Mouse (Mus musculus) cerebellum, adult 9-10 months (tissue): ENCODE data around the gene Wnt10b.
"Not testable (repeated sequence)": the region's sequence is repeated elsewhere in the genome, so short reads cannot be mapped to it uniquely, and the experiment has no call there.

Experiments used
- DNase-seq: peaks from one replicate; pipeline ENCODE4 v3.0.0; 2022

Gene Wnt10b

DNA sequence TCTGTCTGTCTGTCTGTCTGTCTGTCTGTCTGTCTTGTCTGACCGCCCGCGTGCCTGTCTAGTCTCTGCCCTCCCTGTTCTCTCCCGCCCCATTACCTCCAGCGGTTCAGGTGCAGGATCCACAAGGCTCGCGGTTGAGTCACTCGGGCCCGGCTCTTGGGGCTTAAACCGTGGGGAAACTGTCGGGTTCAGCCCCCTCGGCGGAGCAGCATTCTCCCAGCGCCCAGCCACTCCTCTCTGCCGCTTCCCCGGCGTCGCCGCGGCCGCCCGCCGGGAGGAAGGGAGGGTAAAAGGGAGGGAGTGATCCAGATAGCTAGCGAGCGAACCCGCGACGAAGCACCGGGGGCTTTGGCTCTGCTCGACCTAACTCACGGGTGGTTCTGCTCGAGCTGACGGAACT, at the start of gene Wnt10b:
Gene Wnt10b (minus strand): TSS at position 389 of the 400 bp plus-strand sequence.
- no peak for DNase-seq

DNA sequence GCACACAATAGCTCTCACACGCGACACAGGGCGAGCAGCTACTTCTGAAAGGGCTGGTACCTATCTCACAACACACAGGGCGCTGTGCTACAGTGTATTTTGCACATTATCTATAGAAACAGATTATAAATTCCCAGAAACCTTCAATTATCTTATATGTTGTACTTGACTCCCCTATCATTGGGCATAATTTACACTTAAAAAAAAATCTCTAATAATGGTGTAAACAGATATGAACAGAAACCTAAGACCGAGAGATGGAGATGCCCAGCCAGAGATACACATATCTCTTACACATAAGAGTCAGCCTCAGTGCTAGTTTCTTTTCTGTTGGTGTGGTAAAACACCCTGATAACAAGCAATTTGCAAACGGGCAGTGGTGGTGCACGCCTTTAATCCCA, 49.7 kb upstream of the Wnt10b start:
- DNase-seq: no peak

DNA sequence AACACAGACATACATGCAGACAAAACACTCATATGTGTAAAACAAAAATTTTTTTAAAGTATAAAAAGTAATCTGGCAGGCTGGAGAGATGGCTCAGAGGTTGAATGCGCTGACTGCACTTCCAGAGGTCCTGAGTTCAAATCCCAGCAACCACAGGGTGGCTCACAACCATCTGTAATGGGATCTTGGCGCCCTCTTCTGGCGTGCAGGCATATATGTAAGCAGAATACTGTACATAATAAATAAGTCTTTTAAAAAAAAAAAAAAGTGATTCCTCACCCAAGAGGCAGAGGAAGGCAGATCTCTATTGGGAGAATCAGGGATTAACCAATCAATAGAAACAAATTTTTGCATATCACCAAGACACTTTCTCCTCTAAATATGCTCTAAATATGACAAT, 45.5 kb upstream of the Wnt10b start:
- no peak for DNase-seq

DNA sequence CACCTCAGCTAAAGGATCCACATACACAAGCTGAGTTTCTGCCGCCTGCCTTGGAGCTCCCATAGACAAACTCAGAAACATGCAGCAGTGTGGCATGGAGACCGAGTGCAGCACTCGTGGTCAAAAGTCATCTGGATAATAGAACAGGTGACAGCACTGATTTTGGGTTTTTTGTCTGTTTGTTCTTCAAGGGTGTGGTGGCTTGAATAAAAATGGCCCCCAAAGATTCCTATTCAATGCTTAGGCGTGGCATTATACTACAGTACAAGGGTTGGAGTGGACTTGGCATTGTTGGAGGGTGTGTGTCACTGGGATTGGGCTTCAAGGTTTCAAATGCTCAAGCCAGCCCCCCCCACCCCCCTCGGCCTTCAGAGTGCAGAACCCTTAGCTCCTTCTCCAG, 44.2 kb upstream of the Wnt10b start:
- DNase-seq: no peak

DNA sequence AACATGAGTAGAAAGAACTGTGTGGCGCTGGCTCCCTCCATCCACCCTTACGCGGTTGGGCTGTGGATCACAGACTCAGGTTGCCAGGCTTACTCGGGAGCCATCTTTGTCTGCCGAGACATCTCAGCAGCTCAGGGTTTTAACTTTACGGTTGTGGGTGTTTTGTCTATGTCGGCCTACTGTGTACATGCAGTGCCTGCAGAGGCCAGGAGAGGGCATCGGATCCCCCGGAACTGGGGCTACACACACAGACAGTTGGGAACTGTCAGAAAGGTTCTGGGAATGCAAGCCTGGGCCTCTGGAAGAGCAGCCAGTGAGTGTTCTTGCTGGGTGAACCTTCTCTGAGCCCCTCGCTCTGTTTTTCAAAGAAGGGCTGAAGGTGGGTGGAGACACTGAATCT, 43.5 kb upstream of the Wnt10b start:
- no peak for DNase-seq

DNA sequence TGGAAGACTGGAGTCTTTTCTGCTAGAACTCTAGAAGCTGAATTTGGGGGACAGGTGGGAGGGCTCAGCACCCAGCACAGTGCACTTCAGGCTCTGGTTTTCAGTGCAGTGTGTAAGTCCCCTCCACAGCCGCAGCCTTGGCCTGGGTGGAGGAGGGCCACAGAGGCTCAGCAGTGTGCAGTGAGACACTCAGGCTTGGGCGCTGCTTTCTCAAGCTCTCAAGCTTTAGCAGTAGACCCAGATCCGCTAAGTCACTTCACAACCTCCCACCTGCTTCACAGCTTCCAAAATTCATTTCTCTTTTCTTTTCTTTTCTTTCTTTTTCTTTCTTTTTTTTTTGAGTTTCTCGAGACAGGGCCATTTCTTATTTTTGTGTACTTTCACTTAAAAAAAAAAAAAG, 43.0 kb upstream of the Wnt10b start:
- no peak for DNase-seq

DNA sequence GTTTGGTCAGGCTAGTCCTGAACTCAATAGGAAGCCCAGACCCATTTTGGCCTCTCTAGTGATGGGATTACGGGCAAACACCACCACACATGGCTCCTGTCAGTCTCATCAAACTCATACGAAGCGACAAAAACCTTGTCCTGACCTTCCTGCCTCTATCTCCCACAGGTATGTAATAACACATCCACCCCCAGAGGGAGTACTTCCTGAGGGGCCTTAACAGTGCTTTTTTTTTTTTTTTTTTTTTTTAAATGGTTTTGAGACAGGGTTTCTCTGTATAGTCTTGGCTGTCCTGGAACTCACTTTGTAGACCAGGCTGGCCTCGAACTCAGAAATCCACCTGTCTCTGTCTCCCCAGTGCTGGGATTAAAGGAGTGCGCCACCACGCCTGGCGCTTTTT, 40.2 kb upstream of the Wnt10b start:
- DNase-seq: no peak

DNA sequence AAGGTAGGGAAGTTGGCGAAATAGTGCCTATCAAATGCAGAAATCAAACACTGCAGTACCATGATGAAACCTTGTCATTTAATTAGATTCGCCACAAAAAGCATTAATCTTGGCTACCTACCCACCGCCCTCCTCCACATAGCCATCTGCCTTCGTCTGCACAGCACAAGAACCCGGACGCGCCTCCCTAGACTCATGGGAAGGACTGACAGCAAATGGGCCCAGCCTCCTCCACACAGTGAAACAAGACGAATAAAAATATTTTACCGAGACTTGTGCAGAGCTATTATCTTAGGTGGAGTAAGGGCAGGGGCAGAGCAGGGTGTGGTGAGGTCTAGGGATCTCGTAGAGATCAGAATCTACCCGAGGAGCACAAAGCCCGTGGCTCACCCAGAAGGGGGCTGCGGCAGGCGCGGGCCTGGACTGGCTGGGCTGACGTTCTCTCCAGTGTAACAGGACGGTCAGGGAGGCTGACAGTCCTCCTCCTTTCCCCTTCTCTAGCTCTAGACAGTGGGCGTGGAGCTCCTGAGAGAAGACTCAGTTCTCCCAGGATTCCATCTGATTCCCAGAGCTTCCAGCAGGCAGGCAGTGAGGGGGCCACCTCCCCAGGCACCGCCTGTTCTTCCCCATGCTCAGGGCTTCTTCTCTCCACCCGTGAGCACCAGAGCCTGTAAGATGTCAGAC, 34.9 kb upstream of the Wnt10b start:
- no peak for DNase-seq

DNA sequence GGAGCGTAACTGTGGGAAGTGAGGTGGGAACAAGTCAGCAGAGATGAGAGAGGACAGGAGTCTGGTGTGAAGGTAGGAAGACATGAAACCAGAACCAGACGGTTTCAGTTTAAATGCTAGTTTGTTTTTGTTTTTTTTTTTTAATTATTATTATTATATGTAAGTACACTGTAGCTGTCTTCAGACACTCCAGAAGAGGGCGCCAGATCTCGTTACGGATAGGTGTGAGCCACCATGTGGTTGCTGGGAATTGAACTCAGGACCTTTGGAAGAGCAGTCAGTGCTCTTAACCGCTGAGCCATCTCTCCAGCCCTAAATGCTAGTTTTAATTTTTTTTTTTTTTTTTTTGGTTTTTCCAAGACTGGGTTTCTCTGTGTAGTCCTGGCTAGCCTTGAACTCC, 32.3 kb upstream of the Wnt10b start:
- DNase-seq: not testable (repeated sequence)

DNA sequence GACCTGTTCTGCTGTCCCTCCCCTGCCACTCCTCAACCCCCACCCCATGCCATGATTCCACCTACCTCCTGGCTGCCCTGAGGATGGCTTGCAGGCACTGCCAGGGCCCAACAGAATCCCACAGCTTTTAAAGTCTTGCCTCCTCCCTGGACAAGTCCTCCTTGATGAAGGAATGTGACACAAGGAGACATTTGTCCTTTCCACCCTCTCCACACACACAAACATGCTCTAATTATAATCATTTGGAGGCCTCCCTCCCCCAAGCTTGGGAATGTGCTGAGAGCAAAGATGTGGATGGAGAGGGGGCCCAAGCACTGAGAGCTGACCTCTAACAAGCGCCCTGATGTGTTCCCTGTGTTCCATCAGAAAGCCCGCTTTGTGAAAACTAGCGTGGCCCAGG, 31.4 kb upstream of the Wnt10b start, which contains the start of gene Ddn:
Gene Ddn (minus strand): TSS at position 101 of the 400 bp plus-strand sequence.
- DNase-seq: no peak

DNA sequence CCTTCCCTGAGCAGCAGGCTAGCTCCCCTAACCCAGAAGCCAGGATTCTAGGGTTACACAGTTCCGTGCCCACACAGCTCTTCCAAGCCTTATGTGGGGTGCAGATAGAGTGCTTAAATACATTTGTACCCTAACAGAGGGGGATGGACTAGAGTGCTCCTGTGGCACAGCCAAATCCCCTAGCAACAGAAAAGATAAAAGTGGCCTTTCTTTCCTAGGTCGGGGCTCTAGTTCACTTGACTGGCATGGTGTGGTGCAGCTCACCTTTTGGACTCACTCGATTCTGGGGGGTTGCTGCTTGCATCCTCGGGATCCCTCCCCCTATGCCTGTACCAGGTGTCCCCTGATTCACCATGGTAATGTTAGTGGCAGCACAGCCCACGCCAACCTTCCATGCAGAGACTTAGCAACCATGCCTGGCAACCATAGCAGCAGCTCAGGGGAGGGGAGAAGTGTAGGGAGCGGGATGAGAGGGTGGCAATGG, 30.7 kb upstream of the Wnt10b start:
- no peak for DNase-seq

DNA sequence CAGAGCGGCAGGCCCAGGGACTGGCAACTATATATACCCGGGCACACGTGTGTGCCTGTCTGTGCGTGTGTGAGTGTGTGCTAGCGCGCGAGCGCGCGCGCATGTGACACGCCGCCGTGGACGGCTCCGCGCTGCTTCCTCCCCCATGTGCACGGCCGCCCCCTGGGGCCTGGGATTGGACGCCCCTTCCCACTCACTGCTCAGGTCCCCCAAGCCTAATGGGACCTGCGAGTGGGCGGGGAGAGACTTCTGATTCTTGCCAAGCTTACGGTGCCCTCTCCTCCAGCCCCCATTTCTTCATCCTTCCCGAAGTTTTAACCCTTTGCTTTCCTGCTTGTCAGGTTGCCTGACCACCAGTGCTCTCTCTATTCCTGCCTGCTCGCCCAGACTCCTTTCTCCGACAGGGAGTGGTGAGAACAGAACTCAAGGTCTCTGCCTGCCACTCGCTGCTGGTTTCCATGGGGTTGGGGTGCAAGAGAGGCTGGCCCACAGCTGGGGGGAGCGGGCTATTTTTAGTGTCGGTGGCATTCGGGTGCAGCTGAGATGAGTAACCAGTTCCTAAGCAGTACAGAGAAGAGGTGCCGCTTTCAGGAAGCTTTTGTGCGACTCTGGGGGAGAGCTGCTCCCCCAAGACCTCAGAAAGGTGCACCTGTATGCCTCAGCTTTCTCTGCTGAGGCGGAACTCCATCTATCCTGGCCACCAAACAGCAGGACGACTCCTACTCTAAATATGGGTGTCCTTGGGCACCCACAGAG, 30.1 kb upstream of the Wnt10b start:
- DNase-seq: no peak

DNA sequence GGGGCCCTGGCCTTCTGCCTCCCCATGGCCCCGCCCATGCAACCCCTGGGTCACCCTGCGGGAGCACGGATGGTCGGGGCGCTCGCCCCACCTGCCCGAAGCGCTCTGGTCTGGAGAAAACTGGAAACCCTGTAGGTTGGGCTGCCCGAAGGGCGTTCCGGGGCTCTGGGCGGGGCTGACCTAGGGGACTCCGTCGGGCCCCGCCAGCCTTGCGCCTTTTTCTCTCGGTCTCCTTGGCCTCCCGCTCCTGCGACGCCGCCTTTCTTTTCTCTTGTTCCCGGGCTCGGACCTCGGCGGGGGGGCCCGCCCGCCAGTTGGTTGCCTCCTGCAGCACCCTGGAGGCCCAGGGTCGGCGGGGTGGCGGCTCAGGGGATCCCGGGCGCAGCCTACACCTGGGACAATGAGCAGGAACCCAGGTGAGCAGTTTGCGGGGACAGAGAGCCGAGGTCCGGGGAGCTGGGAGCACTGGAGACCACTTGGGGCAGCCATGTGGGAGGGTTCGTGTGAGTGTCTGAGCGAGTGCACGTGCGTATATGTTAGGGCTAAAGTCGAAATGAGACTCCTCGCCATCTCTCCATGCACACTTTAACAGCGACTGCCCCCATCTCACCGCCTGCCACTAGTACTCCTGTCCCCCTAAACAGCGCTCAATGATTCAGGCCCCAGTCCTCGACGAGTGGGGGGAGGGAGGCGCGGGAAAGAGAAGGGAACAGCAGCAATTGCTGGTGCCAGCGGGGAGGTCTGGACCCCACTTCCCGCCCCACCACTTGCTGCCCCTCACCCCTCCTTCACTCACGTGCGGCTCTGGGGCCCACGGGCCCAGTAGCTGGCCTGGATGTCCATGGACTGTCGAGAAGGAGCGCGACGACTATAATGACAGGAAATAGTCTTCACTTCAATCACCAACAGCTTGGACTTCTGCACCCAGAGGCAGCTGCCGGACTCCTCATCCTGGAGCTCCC, 29.1 kb upstream of the Wnt10b start:
- DNase-seq: no peak

DNA sequence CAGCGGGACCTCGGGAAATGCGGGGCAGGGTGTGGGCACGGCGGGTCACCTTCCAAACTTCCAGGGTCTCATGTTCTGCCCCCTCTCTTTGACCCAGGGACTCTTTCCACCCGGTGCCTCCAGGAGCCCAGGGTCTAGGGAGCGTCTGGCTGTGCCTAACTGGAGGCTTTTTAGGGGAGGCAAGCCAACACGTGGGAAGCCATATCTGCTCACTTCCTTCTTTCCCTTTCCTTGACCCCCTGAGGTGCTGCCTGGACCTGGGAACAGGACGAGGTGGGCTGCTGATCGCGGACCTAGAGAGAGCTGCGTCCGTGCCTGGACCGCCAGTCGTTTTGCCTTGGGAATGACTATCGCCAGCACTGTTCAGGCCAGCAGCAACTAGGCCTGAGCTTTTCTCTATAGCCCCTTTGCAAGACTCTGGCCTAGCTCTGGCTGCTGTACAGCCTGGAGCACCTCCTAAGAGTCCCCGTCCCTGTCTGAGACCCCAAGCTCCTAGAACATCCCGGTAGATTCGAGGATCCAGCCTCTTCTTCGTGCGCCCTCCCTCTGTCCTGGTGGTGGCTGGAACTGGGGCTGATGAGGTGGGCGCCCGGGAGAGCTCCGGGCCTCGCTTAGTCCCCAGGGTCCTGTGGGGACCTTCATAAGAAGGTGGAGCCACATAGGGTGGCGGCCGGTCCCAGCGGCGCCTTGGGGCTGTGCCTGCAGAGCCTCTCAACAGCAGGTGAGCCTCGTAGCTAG, 28.3 kb upstream of the Wnt10b start:
- no peak for DNase-seq

DNA sequence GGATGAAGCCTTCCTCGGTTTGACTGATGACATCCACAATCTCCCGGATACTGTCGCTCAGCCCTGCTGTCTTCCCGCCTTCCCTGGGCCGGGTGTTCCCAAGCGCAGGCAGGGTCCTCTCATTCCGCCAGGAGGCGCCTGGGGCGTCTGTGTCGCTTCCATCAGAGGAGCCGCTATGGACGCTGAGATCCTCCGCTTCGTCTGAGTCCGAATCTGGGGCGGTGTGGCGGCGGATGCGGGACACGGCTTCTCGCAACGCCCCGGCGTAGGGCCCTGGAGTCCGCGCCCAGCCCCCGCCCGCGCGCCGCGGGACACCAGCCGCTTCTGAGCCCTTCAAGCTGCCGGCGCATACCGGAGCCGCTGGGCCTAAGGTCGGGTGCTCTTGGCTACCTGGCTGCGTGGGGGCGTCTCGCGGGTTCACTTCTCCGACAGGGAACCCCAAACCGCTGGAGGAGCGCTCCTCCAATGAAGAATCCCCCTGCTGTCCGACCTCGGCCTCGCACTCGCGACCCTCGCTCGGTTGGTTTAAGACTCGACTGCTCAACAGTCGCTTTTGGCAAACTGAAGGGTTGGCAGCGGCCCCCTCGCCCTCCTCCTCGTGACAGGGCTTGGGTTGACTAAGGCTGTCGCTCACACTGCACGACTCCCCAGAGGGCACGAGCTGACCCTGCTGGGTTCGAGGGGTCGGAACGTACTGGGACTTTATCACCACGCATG, 27.5 kb upstream of the Wnt10b start:
- peak; percentile 51 for DNase-seq

DNA sequence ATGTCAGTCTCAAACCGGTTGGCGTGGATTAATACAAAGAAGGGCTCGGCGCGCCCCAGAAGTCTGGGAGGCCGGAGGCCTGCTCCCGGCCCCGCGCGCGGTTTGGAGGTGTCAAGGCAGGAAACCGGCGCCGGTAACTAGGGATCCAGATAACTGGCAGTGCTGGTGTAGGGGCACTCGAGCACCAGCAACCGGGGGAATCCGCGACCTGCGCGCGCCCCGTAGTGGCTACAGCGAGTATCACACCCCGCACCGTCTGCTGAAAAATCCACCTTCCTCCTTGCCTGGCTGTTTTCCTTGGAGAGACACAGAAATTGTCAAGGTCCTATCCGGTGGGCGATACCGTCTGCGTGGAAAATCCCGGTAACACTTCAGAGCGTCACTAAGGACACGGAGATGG, 26.1 kb upstream of the Wnt10b start:
- peak; percentile 89 for DNase-seq

DNA sequence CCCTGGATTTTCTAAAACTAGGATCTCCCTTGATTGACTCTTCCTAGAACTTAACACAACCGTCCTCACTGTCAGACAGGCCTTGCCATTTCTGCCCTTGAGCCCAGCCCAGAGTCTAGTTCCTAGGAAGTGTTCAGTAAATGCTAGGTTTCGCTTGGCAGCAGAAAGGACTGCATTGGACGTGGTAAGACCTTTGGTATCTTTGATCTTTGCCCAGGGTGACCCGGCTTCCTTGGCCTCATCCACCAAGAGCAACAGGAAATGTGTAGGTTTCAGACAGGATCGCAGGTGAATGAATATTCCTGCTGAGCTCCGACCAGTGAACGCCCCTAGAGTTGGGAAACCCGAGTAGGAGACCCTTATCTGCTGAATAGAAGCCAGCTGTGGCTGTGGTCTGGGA, 25.0 kb upstream of the Wnt10b start:
- no peak for DNase-seq

DNA sequence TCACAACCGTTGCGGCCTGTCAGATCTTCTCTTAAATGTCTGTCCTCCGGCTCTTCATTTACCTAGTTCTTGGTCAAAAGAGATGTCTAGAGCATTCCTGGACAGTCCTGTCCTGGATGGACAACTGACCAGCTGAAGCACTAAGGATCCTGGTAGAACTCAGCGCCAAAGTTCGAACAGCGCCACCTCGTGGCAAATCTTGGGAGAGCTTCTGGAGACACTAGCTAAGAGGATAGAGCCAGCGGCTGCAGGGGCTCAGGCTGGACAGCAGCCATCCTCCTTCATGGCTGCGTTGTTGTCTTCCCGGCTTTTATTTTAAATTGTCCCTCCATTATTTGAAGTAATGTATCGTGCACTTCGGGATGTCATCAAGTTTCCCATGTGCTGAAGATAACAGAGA, 21.4 kb upstream of the Wnt10b start:
- peak; percentile 76 for DNase-seq

DNA sequence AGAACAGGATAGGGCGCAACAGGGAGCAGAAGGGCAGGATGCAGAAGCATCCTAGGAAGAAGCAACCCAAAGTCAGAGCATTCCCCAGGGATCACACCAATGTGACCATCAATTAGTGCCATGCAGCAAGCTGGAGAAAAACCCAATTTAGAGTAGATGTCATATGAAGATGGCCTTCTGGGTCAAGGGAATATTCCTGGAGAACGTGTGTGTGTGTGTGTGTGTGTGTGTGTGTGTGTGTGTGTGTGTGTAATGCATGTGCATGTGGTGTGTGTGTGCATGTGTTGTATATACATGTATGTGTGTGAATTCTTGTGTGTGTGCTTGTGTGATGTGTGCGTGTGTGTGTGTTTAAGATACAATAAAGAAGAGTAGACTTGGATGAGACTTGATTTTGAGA, 21.0 kb upstream of the Wnt10b start:
- no peak for DNase-seq

DNA sequence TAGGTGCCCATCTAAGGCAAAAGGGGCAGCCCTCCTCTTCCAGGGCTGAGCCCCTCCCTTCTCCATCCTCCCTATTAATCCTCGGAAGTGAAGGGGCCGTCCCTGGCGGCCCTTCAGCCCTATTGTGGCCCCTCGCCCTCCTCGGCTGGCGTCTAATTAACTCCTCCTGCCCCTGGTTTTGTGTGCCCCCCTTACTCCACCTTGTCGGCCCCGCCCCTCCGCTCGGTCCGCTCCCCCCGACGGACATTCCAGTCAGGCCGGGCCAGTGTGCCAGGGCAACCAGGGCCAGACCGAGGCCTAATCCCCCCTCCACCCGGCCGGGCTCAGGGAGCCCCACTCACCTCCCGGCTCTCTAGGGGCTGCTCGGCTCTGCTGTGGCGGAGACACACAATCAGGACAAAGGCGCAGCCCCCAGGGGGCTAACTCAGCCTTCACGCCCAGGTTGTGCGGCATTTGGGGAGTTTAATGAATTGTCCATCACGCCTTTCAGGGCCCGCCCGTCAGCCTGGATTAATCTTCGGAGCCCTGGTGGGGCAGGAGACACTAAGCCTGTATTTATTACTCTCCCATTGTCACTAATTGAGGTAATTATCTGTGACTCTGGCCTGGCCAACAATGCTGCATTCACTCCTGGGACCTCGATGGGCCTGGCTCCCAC, 20.0 kb upstream of the Wnt10b start:
- no peak for DNase-seq
